Mouse (Mus musculus) left cerebral cortex, postnatal 10 days (tissue): ENCODE data around the gene Susd4. TPM values are rescaled to one million over a fixed set of nuclear protein-coding genes. Genes with fewer than 3 reads are reported as not detected.

Experiments
- DNase-seq, 2 experiments: peaks; one replicate each; pipeline ENCODE4 v3.0.0; 2021 to 2022; ENCODE audit warnings: low spot score in 2 of 2, mixed read lengths in 1 of 2; ENCODE audit errors: extremely low spot score in 1 of 2
- intact Hi-C: fragments of 180-260 bp; cut with DNase I; formaldehyde crosslinking; loops from one replicate; pipeline ENCODE4 v1.15.1; 2025
- total RNA-seq, 2 experiments: library from RNA; stranded (reverse); gene quantifications; 2 replicates each; pipeline ENCODE4 v1.2.3; 2021

Susd4 gene
- 10 to 100 TPM; 75.2 to 78.9 TPM for total RNA-seq

DNA sequence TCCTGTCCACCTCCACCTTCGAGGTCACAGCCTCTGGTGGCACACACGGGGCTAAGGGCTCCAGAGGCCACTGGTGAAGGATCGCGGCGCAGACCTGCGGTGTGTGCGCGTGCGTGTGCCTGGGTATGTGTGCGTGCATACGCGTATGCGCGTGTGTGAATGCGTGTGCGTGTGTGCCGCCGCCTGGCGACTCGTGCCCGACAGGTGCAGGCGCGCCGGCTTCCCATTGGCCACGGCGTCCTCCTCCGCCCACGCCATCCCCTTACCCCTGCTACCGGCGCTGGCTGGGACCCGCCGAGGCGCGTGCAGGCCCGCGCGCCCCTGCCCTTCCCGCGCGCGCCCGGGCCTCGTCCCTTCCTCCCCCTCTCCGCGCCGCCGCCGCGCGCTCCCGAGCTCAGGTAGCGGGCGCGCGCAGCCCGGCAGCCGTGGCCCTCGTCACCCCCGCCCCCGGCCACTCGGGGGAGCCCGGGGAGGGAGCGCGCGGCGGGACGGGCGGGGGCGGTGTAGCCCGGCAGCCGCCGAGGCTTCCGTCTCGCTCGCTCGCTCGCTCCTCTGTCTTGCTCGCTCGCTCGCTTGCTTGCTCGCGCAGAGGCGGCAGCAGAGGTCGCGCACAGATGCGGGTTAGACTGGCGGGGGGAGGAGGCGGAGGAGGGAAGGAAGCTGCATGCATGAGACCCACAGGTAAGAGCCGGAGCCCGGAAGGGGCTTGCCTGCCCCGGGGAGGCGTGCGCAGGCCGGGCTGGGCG is at the start of gene Susd4:
Gene Susd4 (plus strand): TSS at position 145 of the 746 bp plus-strand sequence.
- peak; percentile 83 to 91 for DNase-seq
- intact Hi-C loops = loop anchor here (10.0 kb wide), 1 partner anchor 199 kb away; the partner anchor contains the start of gene Capn8

DNA sequence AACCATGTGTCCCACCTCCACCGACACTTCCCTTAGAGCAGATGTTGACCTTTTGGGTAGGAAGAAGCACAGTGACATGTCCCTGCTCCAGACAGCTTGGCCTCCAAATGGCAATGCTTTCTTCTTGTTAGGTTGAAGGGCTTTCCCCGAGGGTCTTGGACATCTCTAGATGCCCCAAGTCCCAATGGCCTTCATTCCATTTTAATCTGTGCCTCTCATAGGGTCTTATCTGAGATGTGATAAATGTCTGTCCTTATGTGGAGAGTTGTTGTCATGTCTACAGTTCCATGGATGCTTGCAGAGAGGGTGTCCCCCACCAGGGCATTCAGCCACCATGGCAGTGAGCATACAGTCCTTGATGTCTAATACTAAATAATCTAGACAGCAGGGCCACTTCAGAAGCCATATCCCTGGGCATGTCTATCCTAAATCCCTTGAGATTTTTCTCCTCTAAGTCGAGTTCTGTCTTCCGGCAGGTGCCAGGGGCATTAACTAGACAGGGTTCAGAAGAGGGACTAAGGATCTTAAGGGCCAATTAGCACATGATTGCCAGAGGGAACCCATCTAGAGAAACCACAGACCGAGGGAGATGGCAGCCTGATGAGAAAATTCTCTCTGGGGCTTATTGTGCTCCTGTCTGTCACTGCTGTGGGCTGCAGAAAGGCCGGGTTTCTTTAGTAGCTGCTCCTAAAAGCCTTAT is 49.3 kb upstream of the Susd4 start:
- intact Hi-C loops = no loop called here
- no peak for DNase-seq

DNA sequence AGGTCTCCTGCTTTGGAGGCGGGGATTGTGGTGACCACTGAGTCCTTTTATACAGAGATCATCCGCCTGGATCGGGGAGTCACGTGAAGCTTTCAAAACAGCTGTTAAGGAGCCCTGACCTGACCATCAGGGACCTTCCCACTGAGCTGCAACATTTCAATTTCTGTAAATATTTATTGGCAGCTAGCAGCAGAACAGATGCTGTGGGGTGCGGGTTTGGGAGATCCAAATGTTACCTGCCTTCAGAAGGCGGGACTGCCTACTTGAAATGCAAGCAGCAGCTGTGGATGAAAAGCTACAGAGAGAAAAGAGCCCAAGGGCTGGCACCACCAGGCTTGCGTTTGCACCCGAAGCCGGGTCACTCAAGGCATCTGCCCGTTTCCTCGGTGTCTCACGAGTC is 36.1 kb upstream of the Susd4 start:
- intact Hi-C loops = no loop called here
- DNase-seq = no peak

DNA sequence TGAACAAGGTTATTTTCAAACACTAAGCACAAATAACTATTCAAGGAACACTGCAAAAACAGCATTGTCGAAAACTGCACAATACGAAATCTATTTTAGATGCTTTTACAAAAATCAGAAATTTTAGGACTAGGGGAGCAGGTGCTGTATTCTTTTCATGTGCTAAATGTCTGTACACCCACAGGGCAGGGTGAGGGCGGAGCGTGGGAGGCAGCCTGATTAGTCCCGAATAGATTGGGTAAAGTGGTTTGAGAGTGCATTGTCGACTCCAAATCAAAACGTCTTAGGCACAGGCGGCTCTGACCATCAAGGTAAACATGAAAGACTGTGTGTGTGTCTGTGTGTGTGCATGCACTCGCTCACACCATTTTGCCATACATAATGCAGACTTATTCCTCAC is 34.7 kb upstream of the Susd4 start:
- no peak for DNase-seq
- intact Hi-C loops = no loop called here

DNA sequence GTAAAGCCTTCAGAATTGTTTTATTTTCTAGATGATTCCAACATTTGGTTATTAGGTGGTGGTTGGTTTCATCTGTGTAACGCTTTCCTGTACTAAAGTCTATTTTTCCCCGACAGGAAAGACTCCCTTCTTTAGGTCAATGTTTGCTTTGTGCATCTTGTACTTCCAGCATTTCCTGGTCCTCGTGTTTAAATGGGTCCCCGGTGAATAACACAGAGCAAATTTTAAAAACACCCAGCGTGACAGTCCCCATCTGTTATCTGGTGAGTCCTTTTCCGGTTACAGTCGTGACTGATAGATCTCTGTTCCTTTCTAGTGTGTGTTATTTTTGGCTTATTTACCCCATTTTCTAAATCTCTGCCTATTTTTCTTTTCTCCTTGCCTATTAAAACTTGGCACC is 31.0 kb upstream of the Susd4 start:
- intact Hi-C loops = no loop called here
- no peak for DNase-seq

DNA sequence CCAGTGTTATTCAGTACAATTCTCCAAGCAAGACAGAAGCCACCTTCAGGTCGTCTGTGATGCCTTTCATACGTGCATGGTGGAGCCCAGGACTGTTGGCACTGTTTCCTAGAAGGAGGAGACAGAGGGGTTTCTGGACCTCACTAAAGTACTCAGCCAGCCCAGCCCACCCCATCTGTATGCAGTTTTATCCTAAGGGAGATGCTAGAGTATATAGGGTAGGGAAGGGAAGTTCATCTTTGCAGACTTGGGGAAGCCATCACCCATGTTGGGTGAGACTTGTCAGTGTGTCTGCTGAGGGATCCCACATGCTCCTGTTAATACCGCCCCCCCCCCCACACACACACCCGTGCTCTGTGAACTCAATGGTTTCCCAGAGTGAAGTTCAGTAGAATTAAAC is 27.8 kb upstream of the Susd4 start:
- no peak for DNase-seq
- intact Hi-C loops = no loop called here

DNA sequence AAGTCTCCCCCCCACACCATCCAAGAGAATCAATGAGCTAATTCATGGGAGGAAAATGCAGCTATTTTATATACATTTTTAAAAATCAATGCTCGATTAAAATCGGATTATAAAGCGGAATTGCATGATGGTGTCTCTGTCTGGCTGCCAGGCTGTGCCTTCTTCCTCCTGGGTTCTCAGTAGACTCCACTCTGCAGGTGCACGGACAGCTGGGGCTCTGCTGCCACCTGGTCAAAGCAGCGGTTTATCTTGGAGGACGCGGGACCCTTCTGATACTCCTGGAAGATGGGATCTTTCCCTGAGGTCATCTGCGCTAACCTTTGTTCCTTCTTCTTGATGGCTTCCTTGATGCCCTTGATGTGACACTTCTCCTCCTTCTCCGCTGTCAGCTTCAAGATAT is 16.6 kb upstream of the Susd4 start:
- intact Hi-C loops = no loop called here

DNA sequence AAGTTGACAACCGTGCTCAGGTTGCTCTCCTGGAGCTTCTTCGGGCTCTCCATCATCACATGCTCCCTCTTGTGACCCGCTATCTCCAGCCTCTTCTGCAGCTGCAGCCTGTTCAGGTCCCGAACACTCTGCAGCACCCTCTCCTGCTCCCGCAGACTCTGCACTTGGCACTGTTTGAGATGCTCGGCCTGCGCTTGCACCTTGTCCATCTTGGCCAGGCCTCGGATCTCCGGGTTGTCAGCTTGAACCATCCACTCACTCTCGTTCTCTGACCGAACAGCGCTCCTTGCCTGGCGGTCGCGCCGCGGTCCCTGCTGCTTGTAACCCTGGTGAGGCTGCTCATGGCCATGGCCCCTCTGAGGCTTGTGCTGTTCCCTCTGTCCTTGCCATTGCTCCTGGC is 15.8 kb upstream of the Susd4 start:
- DNase-seq = no peak
- intact Hi-C loops = no loop called here

More for the DNA sequence above, 16.6 kb upstream of the Susd4 start:
- DNase-seq = no peak

DNA sequence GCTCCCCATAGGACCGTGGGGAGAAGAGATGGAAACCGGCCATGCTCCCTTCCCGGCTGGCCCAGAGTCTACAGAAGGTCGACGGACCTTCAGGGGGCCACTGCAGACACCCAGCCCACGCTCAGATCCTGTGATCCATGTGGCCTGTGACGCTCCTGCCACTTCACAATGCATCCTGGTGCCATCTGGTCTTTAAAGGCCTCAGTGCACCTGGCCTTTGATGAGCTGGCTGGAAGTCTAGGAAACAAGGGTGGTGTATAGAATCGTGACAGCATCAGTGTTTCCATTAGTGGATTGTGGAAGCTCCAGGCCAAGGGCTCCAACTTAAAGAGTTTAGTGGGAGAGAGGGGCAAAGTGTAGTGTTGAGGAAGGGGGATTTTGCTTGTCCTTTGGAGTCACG is 14.6 kb upstream of the Susd4 start, which contains the start of gene Ccdc185:
Gene Ccdc185 (minus strand): TSS at position 101 of the 400 bp plus-strand sequence.
- intact Hi-C loops = no loop called here
- DNase-seq = no peak

DNA sequence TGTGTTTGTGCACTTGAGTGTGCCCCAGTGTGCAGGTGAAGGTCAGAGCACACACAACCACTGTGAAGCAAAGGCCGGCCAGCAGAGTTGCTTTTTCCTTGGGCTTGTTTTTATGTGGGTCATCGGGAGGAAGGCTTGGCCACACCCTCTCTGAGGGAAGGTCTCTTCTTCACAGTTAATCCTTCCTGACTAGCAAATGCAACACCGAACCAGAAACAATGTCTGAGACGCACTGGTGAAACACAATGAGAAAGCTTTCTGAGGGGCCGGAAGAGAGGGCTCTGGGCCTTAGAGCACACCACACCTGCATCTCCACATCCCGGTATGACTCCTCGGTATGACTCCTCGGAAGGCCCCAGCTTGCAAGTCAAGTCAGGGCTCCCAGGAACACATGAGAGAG is 12.4 kb upstream of the Susd4 start:
- DNase-seq = no peak
- intact Hi-C loops = no loop called here

DNA sequence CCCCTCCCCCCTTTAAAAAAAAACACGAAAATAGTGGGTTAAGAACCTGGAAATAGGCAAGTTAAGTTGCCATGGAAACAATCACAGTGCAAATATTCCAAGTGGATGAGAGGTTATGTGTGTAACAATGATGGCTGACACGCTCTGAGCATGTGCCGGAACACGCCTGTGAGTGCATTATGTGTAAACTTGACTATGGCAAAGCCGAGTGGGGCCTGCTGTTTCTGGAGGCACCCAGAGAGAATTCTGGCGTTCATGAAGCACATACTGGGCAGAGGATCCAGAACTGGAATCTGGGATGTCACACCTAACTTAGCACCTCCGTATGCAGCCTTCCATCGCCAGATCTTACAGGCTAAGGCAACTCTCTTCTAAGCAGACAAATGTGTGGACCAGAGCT is 10.0 kb upstream of the Susd4 start:
- peak in 1 of 2 experiments; percentile 20 for DNase-seq

DNA sequence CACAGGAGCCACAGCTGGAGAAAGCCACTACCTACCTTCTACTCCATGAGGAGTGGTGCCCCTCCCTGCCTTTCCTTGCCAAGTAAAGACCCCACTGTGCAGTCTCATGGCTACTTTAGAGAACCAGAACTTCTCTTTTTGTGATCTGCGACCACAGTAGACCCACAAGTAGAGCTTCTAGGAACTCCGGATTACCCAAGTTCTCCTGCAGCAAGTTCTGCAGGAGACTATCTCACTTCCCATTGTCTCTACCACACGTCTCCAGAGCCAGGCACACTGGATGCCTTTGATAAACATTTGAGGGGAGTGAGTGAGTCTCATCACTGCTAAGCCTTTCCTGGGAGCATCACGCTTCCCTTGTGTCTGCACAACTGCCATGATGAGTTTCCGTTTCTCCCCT is 8.8 kb upstream of the Susd4 start:
- intact Hi-C loops = no loop called here

More for the DNA sequence above, 10.0 kb upstream of the Susd4 start:
- intact Hi-C loops = no loop called here

DNA sequence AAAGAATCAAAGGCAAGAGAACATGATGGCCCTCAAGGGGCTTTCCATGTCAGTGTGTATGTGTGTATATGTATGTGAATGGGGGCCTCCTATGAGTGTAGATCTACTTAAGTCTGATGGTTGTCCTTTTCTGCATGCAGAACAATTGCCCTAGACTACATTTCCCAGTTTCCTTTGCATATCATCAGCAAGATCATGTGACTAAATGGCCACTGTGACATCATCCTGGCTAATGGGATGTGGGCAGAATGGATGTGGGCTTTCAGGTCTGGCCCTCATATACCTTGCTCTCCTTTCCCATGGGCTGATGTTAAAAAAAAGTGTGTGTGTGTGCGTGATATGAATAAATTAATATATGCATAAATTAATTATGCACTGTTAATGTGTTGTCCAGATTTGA is 4.9 kb upstream of the Susd4 start:
- intact Hi-C loops = no loop called here
- DNase-seq = no peak

More for the DNA sequence above, 8.8 kb upstream of the Susd4 start:
- no peak for DNase-seq

DNA sequence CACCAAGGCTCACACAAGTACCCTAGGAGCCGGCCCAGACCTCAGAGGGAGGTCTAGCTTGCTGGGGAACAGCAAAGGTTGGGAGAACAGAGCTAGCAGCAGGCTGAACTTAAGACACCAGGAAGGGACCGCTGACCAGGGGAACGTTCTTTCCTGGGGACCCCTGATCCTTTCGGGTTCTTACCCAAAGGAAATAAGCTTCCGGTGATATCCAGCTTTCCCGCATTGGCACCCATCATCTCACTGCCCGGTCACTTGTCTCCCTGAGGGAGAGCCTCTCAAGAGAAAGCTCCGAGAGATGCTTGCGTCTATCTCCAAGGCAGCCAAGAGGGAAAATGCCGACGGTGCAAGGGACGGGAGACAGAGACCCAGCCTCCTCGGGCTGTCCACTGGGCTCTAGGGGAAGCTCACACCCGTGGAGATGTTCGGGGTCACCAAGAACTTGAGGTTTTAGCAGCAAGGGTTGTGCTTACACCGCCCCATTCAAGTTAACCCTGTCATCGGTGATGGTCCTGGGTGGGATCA is 407 bp upstream of the Susd4 start:
- intact Hi-C loops = loop anchor here (10.0 kb wide), 1 partner anchor 198 kb away; the partner anchor contains the start of gene Capn8

DNA sequence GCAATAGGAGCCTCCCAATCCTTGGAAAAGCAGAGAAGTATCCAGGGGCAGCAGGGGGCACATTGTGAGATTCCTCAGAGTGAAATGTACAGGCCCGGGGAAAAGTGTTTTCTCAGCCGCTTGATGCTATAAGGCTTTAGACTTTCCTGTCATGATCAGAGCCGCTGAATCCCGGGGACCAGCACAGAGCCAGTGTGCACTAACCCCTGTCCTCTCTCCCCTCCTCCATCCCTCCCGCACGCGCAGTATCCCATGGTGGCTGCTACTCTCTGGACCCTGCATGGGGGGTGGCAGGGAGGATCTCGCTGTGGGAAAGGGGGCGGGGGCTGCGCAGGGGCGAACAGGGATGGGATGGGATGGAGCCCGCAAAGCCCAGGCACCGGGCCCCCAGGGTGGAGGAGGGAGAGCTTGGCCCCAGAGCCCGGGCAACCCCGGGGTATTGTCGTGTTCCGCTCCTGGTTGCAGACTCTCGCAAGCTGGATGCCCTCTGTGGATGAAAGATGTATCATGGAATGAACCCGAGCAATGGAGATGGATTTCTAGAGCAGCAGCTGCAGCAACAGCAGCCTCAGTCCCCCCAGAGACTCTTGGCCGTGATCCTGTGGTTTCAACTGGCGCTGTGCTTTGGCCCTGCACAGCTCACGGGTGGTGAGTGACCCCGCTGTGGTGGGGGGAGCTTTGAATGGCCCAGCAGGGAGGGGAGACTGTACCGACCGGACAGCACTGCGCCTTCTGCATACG is 1.1 kb downstream of the Susd4 start:
- peak; percentile 8 to 68 for DNase-seq
- intact Hi-C loops = loop anchor here (10.0 kb wide), 1 partner anchor 200 kb away; the partner anchor contains the start of gene Capn8

More for the DNA sequence above, 407 bp upstream of the Susd4 start:
- DNase-seq = no peak

DNA sequence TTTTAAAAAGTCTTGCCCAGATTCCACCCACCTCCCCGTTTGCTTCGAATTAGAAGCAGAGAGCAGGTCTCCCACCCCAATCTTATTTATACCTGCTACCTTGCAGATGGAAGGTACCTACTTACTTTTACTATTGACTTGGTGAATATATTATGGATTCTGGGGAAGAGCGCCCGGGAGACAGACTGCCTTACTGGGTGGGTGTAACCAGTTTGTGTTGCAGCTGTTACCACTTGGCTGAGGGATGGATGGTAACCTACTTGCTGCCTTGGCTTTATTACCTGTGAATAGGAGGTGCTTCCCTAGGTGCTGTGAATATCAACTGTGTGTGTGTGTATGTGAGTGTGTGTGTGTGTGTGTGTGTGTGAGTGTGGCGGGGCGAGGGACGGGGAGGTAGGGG is 11.9 kb downstream of the Susd4 start:
- DNase-seq = no peak
- intact Hi-C loops = no loop called here

DNA sequence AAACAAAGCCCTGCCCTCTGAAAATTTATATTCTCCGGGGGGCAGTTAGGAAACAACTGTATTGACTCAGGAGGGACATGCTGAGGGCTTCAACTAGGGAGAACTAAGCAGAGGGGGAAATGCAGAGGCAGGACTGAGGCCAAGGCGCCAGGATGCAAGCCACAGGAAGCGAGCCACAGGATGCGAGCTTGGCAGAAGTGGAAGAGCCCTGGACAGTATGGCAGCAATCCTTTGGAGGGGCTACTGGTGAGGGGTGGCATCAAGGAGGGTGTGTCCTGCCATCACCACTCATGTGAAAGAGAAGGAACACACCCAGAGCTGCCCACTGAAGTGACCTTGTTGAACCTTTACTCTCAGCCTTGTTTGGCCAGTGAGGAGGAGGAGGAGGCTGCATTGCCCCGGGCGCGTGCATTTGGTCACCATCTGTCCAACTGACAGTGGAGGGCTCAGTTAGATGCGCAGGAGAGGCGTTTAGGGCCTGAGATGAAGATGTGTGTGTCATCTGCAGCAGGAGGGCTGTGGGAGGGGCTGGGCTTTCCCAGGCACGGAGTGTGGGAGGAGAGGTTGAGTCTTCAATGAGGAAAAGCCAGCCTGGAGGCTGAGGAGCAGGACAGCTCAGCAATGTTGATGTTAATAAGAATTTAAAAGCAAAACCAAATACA is 13.2 kb downstream of the Susd4 start:
- DNase-seq = no peak
- intact Hi-C loops = no loop called here

DNA sequence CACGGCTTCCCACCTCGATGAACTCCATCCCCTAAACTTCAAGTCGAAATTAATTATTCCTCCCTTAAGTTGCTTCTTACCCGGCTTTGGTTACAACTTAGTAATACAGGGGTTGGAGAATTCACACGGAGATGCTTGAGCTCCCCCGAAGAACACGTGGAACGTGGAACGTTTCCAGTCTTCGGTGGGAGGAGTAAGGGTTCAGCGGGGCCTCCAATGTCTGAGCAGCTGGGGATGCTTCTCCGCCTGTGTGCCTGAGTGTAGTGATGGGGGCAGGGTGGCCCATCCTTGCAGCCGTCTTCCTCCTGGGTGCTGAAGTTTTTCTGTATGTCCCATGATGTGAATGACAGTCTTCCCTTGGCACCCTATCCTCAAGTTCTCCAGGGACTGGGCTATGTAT is 14.6 kb downstream of the Susd4 start:
- no peak for DNase-seq
- intact Hi-C loops = no loop called here

DNA sequence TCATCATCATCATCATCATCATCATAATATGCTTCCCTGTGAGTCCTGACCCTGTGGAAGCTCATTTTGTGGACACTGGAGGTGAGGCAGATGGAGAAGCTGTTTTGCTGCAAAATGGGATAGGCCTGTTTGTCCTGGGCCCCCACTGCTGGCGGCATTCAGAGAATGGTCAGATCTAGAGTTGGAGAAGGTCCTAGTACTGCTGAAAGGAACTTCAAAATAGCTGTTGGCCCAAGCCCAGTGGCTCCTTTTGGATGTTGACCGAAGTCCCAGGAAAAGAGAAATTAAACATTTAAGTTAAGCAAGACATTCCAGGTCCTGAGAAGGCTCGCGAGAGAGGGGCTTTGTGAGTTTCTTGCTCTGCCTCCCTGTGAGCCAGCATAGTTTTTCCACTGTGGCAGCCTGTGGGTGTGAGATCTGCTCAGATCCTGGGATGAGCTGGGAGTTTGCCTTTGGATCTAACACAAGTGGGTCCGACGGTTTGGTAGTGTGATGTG is 15.4 kb downstream of the Susd4 start:
- intact Hi-C loops = no loop called here
- no peak for DNase-seq
